Mouse (Mus musculus) ES-E14 (cell line): ENCODE measurements around the gene Trim39. TPM values are rescaled to one million over a fixed set of nuclear protein-coding genes. Genes with fewer than 3 reads are reported as not detected.
"Not testable (repeated sequence)": the region's sequence is repeated elsewhere in the genome, so short reads cannot be mapped to it uniquely, and the experiment has no call there.

Source experiments
- DNase-seq: peaks from one replicate; pipeline ENCODE4 v3.0.0-alpha.2; 2013; ENCODE audit warnings: low read depth, low spot score
- H3K27ac ChIP-seq: 2 replicates; pipeline ENCODE4 v1.5.1; 2012; ENCODE audit warnings: low read depth, mild to moderate bottlenecking, low read length, moderate library complexity, mixed read lengths; ENCODE audit not compliant: poor library complexity, insufficient read depth, severe bottlenecking
- H3K36me3 ChIP-seq: 2 replicates; pipeline ENCODE4 v1.6.1; 2012; ENCODE audit warnings: mild to moderate bottlenecking, low read length, moderate library complexity, mixed read lengths; ENCODE audit not compliant: control insufficient read depth, poor library complexity, insufficient read depth, severe bottlenecking
- H3K4me1 ChIP-seq, 2 experiments: fragments of 150-350 bp in 1 of 2; sonication (generic) in 1 of 2; 2 replicates each; pipeline ENCODE4 v1.6.1; 2012; ENCODE audit warnings: low read length in 2 of 2, mild to moderate bottlenecking in 1 of 2, mixed read lengths in 1 of 2; ENCODE audit not compliant: control insufficient read depth in 2 of 2, insufficient read depth in 2 of 2, poor library complexity in 1 of 2
- H3K4me3 ChIP-seq, 2 experiments: fragments of 150-350 bp in 1 of 2; sonication (generic) in 1 of 2; 2 replicates each; pipeline ENCODE4 v1.5.1; 2012; ENCODE audit warnings: low read length in 2 of 2, low read depth in 1 of 2, mild to moderate bottlenecking in 1 of 2, mixed read lengths in 1 of 2; ENCODE audit not compliant: insufficient read depth in 1 of 2, poor library complexity in 1 of 2, severe bottlenecking in 1 of 2
- H3K9ac ChIP-seq: 2 replicates; pipeline ENCODE4 v1.6.1; 2012; ENCODE audit warnings: low read depth, mild to moderate bottlenecking, low read length, mixed read lengths; ENCODE audit not compliant: poor library complexity, insufficient read depth, severe bottlenecking
- H3K9me3 ChIP-seq: fragments of 150-350 bp; sonication (generic); 2 replicates; pipeline ENCODE4 v1.6.1; 2012; ENCODE audit warnings: low read depth, mild to moderate bottlenecking, low read length; ENCODE audit not compliant: control insufficient read depth, insufficient read depth
- CHD2 ChIP-seq: IDR thresholded peaks from 2 replicates; pipeline ENCODE4 v1.6.1; 2014; ENCODE audit warnings: mild to moderate bottlenecking, low read depth, low read length, inconsistent platforms
- HCFC1 ChIP-seq: IDR thresholded peaks from 2 replicates; pipeline ENCODE4 v1.6.1; 2012; ENCODE audit warnings: low read length, inconsistent platforms, borderline replicate concordance; ENCODE audit not compliant: insufficient read depth
- MAFK ChIP-seq: IDR thresholded peaks from 2 replicates; pipeline ENCODE4 v1.6.1; 2014; ENCODE audit warnings: mild to moderate bottlenecking, low read depth, low read length, inconsistent platforms; ENCODE audit not compliant: insufficient read depth
- ZC3H11A ChIP-seq: IDR thresholded peaks from 2 replicates; pipeline ENCODE4 v1.6.1; 2012; ENCODE audit warnings: low read depth, mild to moderate bottlenecking, inconsistent platforms, low read length, borderline replicate concordance
- ZNF384 ChIP-seq: IDR thresholded peaks from 2 replicates; pipeline ENCODE4 v1.6.1; 2012; ENCODE audit warnings: low read depth, low read length, inconsistent platforms
- in situ Hi-C, 2 experiments: fragments of 600-800 bp; cut with MboI; formaldehyde crosslinking; loops; one replicate each; pipeline ENCODE4 v1.15.1; 2025; ENCODE audit warnings: low sequenced_read_pairs in 2 of 2, inconsistent platforms in 1 of 2; ENCODE audit not compliant: unreplicated experiment in 2 of 2
- total RNA-seq: library from RNA; depleted of rRNA; stranded (reverse); fragments of 300-350 nt; gene quantifications from 2 replicates; pipeline ENCODE4 v1.2.3, GENCODE M21; 2012

The Trim39 gene
- total RNA-seq, 1 experiment, result 22.4 TPM

DNA sequence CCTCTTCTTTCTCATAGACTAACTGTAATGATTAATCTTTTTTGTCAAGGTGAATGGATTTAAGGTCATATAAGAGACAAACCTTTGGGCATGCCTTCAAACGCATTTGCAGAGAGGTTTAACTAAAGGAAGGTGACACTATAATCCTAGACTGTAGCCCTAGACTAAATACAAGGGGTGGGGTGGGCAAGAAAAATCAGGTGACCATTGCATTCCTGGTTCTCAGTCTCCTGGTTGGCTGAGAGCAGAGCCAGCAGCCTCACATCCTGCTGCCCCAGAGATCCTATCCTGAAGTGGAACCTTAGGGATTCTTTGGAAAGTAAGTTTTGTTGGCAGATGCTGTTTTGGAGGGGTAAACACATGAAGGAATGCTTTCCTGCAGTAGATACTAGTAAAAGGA is 37.2 kb upstream of the Trim39 start:
- no peaks in the 10 kb centered on the region for H3K36me3 ChIP-seq
- no peaks in the 10 kb centered on the region for H3K4me1 ChIP-seq
- in situ Hi-C loops, result no loop called here
- no peak for TF ChIP-seq MAFK
- TF ChIP-seq CHD2, result no peak
- TF ChIP-seq ZC3H11A, result no peak
- TF ChIP-seq HCFC1, result no peak
- TF ChIP-seq ZNF384, result no peak
- H3K4me3 ChIP-seq, result no peak overlapping the region
- H3K27ac ChIP-seq, result no peak overlapping the region
- no peaks in the 10 kb centered on the region for H3K9me3 ChIP-seq
- no peak overlapping the region for H3K9ac ChIP-seq
- DNase-seq, result no peak

DNA sequence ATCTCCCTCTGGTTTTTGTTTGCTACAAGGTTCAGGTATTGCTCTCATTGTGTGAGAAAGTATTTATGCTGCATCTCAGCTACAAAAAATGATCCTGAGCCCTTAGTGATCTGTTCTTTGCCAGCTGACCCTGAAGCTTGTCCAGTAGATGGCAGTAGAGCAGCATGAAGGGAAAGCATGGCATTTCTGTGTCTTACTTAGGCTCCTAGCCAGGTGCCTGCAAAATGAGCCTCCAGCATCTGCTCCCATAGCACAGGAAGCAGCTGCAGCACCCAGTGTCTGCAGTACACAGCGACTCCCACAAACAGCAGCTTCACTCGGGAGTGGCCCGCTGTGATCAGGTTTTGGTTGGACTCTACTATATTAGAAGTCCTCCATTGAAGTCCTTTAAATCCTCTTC is 36.8 kb upstream of the Trim39 start:
- H3K9me3 ChIP-seq, in situ Hi-C loops, H3K4me3 ChIP-seq, H3K27ac ChIP-seq, H3K9ac ChIP-seq, DNase-seq, H3K4me1 ChIP-seq, H3K36me3 ChIP-seq: not testable (repeated sequence)

GRCm38 (mm10) chr17:36286390-36286789 is 14.3 kb upstream of the Trim39 start, which contains the start of gene H2-M10.2:
H2-M10.2 (minus strand) TSS chr17:36286490.
- in situ Hi-C loops, result no loop called here
- no peaks in the 10 kb centered on the region for H3K36me3 ChIP-seq
- no peak within 1 kb of the TSS for H3K27ac ChIP-seq
- no peak within 1 kb of the TSS for H3K9ac ChIP-seq
- no peaks in the 10 kb centered on the region for H3K4me1 ChIP-seq
- DNase-seq, result no peak
- TF ChIP-seq ZNF384, result no peak
- no peak for TF ChIP-seq CHD2
- no peak for TF ChIP-seq ZC3H11A
- no peak for TF ChIP-seq HCFC1
- TF ChIP-seq MAFK, result no peak
- no peak within 1 kb of the TSS for H3K4me3 ChIP-seq
- no peaks in the 10 kb centered on the region for H3K9me3 ChIP-seq

GRCm38 (mm10) chr17:36281521-36282245 is 9.6 kb upstream of the Trim39 start:
- TF ChIP-seq MAFK (no peak), ZNF384 (no peak), ZC3H11A (no peak), CHD2 (no peak)
- Histone ChIP-seq H3K4me3 (no peak overlapping the region), H3K4me1 (no peaks in the 10 kb centered on the region), H3K9ac (no peak overlapping the region), H3K9me3 (no peaks in the 10 kb centered on the region), H3K27ac (no peak overlapping the region), H3K36me3 (peaks cover 6% of the 10 kb centered on the region)
- in situ Hi-C loops, result no loop called here
- no peak for DNase-seq

- in situ Hi-C loops, result no loop called here
- Histone ChIP-seq H3K27ac (no peak overlapping the region), H3K4me1 (peaks cover 4 to 8% of the 10 kb centered on the region in 2 experiments; a peak in 2 of 4 replicates), H3K9ac (no peak overlapping the region), H3K36me3 (peaks cover 9% of the 10 kb centered on the region; the same call in 1 of the 2 replicates), H3K4me3 (no peak overlapping the region), H3K9me3 (no peaks in the 10 kb centered on the region)
- TF ChIP-seq MAFK (no peak), HCFC1 (no peak), CHD2 (no peak), ZNF384 (no peak), ZC3H11A (no peak)
- no peak for DNase-seq
Measured at GRCm38 (mm10) chr17:36274776-36275175, 2.7 kb upstream of the Trim39 start.
